Mouse (Mus musculus): ENCODE results near the gene Tcaim.
"Not testable (repeated sequence)": the region's sequence is repeated elsewhere in the genome, so short reads cannot be mapped to it uniquely, and the experiment has no call there.

Tcaim gene

GRCm38 (mm10) chr9:122805053-122805844 lies at the start of gene Tcaim:
Gene Tcaim, plus strand, starts transcription at chr9:122805539.
- peak; percentile 95 to 97 for DNase-seq

DNA sequence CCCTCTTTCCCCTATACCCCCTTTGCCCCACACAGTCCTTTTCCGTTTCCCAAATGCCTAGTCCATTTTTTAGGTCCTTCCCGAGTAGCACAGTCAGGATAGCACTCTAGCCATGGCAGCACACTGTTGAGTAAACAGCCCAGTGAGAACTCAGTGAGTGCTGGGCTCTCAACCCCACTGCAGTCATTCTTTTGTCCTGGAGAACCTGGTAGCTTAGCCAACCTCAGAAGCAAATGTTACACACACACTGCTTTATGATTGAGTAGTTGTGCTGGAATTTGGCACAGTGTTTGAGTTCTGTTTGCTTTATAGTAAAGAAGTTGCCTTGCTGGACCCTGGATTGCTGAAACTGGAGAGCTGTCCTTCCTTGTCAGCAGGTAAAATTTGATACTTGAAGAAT lies 47.7 kb upstream of the Tcaim start:
- DNase-seq, result no peak

DNA sequence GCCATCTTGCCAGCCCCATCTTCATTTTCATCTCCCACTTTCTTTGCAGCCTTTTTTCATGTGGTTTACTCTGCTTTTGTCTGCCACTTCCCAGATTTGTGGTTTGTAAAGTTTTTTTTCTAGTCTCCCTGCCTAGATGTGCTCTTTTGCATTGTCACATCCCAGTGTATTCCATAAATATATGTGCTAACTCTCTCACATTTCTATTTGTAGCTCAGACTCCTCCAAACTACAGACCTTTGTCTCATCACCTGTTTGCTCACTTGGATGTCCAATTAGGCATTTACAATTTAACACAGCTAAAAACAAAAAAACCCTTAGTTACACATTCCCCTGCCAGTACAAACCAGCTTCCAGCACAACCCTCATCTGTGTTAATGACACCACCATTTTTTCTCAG lies 45.2 kb upstream of the Tcaim start:
- no peak for DNase-seq

GRCm38 (mm10) chr9:122785231-122785630 lies 20.1 kb upstream of the Tcaim start:
- no peak for DNase-seq

DNA sequence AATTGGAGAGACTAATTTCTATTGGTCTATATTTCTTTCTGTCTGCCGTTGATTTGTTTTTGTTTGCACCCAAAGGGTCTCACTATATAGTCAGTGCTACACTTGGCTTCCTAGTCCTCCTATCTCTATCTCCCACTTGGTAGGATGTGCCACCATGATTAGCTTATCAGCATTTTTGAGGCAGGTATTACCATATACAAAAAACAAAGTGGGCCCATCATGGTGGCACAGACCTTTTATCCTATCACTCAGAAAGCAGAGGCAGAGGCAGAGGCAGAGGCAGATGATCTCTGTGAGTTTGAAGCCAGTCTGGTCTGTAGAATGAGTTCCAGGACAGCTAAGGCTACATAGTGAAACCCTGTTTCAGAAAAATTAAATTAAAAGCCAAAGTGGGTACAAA lies 18.8 kb upstream of the Tcaim start:
- no peak for DNase-seq

GRCm38 (mm10) chr9:122805845-122806341 lies 554 bp downstream of the Tcaim start:
- DNase-seq, result no peak

DNA sequence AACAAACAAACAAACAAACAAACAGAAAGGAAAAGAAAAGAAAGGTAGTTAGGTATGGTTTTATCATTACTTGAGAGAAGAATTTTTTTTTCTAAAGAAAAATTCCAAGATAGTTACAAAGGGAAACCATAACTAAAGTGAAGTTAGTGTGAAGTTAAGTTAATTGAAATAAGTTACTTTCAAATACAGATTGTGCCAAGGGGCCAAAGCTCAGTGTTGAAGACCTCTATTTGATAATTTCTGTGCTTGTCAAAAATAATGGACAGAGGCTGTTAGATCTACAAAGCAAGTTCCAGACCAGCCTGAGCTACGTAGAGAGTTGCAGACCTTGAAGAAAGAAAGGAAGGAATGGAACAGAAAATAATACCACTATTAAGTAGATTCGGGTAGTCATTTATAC lies 1.8 kb downstream of the Tcaim start:
- DNase-seq, result no peak

GRCm38 (mm10) chr9:122810212-122810611 lies 4.9 kb downstream of the Tcaim start:
- no peak for DNase-seq

GRCm38 (mm10) chr9:122812386-122812785 lies 7.0 kb downstream of the Tcaim start:
- DNase-seq, result no peak

DNA sequence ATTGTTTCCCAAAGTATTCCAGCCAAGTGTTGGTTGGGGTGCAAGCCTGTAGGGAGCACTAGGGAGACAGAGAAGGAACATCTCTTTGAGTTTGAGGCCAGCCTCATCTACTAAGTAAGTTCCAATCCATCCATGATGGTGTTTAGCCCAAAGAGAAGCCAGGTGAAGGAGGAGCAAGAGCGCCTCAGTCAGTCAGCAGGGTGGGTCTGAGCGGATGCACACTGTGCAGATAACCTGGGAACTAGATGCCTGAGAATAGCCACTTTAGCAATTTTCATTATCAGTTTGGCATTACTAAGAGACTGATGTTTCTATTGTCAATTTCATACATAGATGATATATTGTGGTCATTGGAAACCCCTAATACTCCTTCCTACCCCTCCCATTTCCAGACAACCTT lies 9.4 kb downstream of the Tcaim start:
- DNase-seq, result peak in 1 of 2 experiments; percentile 27

DNA sequence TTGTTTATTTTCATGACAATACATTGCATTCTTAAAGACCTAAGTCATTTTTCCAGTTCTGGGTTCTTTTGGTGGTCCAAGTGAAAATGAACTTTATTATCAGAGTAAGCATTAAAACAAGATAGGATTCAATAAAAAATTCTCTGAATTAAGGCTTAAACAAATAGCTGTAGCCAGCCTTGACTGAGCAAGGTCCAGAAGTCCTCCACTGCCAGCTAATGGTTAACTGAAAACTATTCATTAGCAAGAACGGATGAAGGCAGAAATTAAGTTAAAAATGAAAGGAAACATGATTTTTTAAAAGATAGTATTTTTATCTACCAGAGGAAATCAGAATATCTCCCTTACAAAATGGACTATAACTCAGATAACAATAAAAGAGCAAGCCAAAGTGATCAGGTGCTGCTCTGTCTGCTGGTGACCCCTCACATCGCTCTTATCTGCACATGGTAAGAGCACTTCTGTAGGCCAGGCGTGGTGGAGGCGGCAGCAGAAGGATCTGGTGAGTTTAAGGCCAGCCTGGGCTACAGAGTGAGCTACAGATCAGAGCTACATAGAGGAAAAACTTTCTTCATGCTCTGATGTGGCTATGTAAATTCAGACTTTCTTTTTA lies 10.0 kb downstream of the Tcaim start:
- DNase-seq, result peak in 1 of 2 experiments; percentile 44

DNA sequence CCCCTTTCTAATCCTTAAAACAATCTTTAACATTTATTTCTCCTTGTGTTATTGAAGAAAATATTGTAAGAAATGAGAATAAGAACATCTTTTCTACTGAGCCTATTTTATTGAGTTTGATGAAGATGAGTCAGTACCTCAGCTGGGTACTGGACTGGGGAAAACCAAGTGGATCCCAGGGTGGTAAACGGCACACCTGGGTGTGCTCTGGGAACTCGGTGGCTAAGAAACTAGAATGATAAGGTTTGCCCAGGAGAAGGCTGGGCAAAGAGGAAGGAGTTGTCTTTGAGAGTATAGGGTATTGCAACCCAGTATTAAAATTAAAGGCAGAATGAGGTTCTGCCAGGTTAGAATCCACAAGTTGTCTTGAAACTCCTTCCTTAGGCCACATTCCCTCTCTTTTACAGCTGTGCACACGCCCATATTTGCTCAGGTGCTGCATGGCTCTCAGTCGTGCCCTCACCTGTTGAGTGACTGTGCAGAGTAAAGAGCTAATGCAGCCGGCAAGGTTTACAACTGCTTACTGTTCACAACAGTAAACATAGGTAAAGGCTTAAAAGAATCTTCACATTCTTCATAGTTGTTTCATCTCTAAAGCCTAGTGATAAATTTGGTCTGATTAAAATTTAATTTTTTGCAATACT lies 18.2 kb downstream of the Tcaim start:
- DNase-seq, result no peak

- DNase-seq, result no peak
Measured at GRCm38 (mm10) chr9:122826743-122827142, 21.4 kb downstream of the Tcaim start.

- DNase-seq, result peak in 1 of 2 experiments; percentile 13
Measured at GRCm38 (mm10) chr9:122829826-122830380, 24.6 kb downstream of the Tcaim start.

GRCm38 (mm10) chr9:122836126-122836525 lies 30.8 kb downstream of the Tcaim start:
- DNase-seq, result peak in 1 of 2 experiments; percentile 32

DNA sequence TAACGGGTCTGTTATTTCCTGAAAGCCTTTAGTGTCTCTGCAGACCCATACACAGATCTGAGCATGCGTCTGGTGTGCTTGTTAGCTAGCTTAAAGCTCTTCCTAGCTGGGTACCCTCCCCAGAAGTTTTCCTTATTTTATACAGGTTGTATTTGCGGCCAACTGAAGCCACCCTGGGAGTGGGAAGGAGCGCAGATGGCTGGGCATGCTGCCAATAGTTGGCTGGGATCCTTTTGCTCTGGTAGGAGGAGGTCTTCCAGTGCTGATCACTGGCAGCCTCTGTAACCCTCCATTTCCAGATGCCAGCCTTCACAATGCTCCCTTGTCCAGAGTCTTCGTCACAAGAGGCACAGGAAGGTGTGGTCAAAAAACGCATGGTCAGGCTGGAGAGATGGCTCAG lies 31.5 kb downstream of the Tcaim start:
- DNase-seq, result peak; percentile 61 to 65

DNA sequence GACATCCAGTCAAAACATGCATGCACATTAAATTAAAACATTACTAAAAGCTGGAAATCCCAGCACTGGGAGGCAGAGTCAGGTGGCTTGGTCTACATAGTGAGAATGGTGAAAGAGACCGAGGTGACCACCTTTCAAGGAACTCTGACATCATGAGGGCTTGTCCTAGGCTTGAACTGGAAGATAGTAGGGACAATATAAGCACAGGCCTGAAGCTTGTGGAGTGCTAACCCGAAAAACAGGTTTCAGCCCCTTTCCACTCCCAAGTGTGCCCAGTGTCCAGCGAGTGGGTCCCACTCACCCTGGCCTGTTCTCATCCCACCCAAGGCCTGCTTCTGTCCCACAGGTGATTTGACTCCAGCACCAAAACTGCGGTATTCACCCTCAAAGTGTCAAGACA lies 31.9 kb downstream of the Tcaim start:
- no peak for DNase-seq

DNA sequence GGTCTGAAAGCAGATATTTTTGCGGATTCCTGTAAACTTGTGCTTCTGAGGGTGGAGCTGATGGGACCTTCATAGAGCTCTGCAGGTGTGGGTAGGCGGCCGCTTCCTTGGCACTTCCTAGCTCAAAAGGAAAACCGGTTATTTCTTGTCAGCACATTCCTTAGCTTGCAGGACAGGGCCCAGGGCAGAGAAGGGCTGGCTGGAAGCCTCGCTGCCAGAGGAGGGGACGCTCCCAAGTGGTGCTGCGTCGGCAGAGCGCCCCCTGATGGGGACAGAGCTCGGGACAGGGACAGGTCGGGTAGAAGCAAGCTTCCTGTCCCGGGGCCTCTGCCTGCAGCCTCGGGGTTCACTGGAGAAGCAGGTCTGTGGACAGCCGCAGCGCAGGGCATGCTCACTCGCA lies 32.3 kb downstream of the Tcaim start:
- DNase-seq, result peak; percentile 74 to 85

- no peak for DNase-seq
Measured at GRCm38 (mm10) chr9:122843760-122844159, 38.4 kb downstream of the Tcaim start, which contains the start of gene Gm35549. Gene Gm35549, minus strand, starts transcription at chr9:122844035.

GRCm38 (mm10) chr9:122845621-122846020 lies 40.3 kb downstream of the Tcaim start:
- no peak for DNase-seq

DNA sequence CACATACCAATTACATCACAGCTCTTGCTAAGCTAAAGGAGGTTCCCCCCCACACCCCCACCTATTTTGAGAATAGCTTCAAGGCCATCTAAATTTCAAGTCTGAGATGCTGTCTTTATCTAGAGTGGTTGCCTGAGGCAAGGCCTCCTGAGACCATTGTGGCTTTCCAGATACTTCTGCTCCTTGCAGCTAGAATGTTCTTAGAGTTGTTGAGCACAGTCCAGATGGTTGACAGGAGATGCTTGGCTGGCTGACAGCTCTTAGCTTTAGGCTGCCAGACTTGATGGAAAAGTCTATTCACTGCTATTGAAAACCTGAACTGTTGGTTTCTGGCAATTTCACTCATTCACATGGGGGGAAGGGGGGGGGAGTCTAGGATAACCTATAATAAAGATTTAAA lies 40.8 kb downstream of the Tcaim start:
- DNase-seq, result peak in 1 of 2 experiments; percentile 27

- DNase-seq, result not testable (repeated sequence)
Measured at GRCm38 (mm10) chr9:122847811-122848311, 42.5 kb downstream of the Tcaim start.

GRCm38 (mm10) chr9:122854526-122854925 lies 49.2 kb downstream of the Tcaim start:
- no peak for DNase-seq
